Mouse (Mus musculus): ENCODE data around the gene Surf4. TPM values are rescaled to one million over a fixed set of nuclear protein-coding genes. Genes with fewer than 3 reads are reported as not detected.

Gene Surf4
- polyA plus RNA-seq, 1 experiment from 2014 or later = 195 TPM

DNA sequence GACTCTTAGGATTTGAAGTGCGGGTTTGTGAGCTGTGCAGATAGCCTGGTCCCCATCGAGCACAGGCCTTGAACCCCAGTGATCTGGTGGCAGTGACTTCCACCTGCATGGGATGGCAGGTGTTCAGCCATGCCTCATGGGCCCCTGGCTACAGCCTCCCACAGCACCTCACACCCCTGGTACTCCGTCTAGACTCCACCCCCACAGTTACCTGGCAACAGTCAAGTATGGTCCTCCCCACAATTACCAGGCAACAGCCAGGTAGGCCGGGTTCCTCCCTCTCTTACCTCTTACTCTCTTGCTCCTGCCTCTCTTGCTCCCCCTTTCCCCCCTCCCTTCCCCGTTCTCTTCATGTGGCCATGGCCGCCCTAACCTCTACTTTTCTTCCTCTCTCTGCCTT lies 63.1 kb downstream of the Surf4 start:
- ATAC-seq (ENCODE audit: insufficient read depth) (no peak), DNase-seq (no peak)
- H3K9ac ChIP-seq = no peak overlapping the region
- H3K36me3 ChIP-seq (ENCODE audit: insufficient read depth) = no peaks in the 10 kb centered on the region
- H3K4me1 ChIP-seq (ENCODE audit: insufficient read depth) = no peaks in the 10 kb centered on the region
- no peak overlapping the region for H3K4me2 ChIP-seq
- H3K27me3 ChIP-seq (ENCODE audit: insufficient read depth, low read length) = no peaks in the 10 kb centered on the region
- H3K4me3 ChIP-seq (ENCODE audit: low read depth, low read length) = no peak overlapping the region
- H3K9me3 ChIP-seq (ENCODE audit: low read depth, low read length) = no peaks in the 10 kb centered on the region
- WGBS = 55% methylated on average over 6 of the region's 6 CpGs
- no peak overlapping the region for H3K27ac ChIP-seq (ENCODE audit: low read depth)
- TF ChIP-seq CTCF (IDR thresholded peaks at IDR 0.05; ENCODE audit: low read depth) = no peak

Other genes starting within 250 kb of the Surf4 start
- gene Abo, start 68.9 kb downstream of the Surf4 start, polyA plus RNA-seq (2014; fragmentation: Nextera tagmentation; extraction: Ambion mirVana) = not detected in 2 replicates
- gene Surf6, start 31.0 kb downstream of the Surf4 start, polyA plus RNA-seq (2014; fragmentation: Nextera tagmentation; extraction: Ambion mirVana) = 12.5 and 15.5 TPM in 2 replicates
- 33.2 and 34.6 TPM in 2 replicates for gene Med22, start 23.3 kb downstream of the Surf4 start, polyA plus RNA-seq (2014; fragmentation: Nextera tagmentation; extraction: Ambion mirVana)
- gene Rpl7a, start 23.2 kb downstream of the Surf4 start, polyA plus RNA-seq (2014; fragmentation: Nextera tagmentation; extraction: Ambion mirVana) = 775 and 784 TPM in 2 replicates
- gene Surf2, start 17.6 kb downstream of the Surf4 start, polyA plus RNA-seq (2014; fragmentation: Nextera tagmentation; extraction: Ambion mirVana) = 33.2 and 35.5 TPM in 2 replicates
- 41.5 and 43.6 TPM in 2 replicates for gene Surf1, start 17.4 kb downstream of the Surf4 start, polyA plus RNA-seq (2014; fragmentation: Nextera tagmentation; extraction: Ambion mirVana)
- not detected in 2 replicates for gene Stkld1, start 119 bp upstream of the Surf4 start, polyA plus RNA-seq (2014; fragmentation: Nextera tagmentation; extraction: Ambion mirVana)
- gene Rexo4, start 30.5 kb upstream of the Surf4 start, polyA plus RNA-seq (2014; fragmentation: Nextera tagmentation; extraction: Ambion mirVana) = 44.9 and 48.3 TPM in 2 replicates
- 0.07 and 0.08 TPM in 2 replicates for gene Adamts13, start 39.5 kb upstream of the Surf4 start, polyA plus RNA-seq (2014; fragmentation: Nextera tagmentation; extraction: Ambion mirVana)
- gene Cacfd1, start 76.0 kb upstream of the Surf4 start, polyA plus RNA-seq (2014; fragmentation: Nextera tagmentation; extraction: Ambion mirVana) = 48.4 and 58.8 TPM in 2 replicates
- 0.28 and 0.35 TPM in 2 replicates for gene Slc2a6, start 94.1 kb upstream of the Surf4 start, polyA plus RNA-seq (2014; fragmentation: Nextera tagmentation; extraction: Ambion mirVana)
- gene Mymk, start 138.3 kb upstream of the Surf4 start, polyA plus RNA-seq (2014; fragmentation: Nextera tagmentation; extraction: Ambion mirVana) = 0.17 and 0.18 TPM in 2 replicates
- gene Adamtsl2, start 145.5 kb upstream of the Surf4 start, polyA plus RNA-seq (2014; fragmentation: Nextera tagmentation; extraction: Ambion mirVana) = 19.2 and 21.0 TPM in 2 replicates
- 0.61 and 0.70 TPM in 2 replicates for gene Fam163b, start 208.6 kb upstream of the Surf4 start, polyA plus RNA-seq (2014; fragmentation: Nextera tagmentation; extraction: Ambion mirVana)
- 0.20 and 0.75 TPM in 2 replicates for gene Dbh, start 231.3 kb upstream of the Surf4 start, polyA plus RNA-seq (2014; fragmentation: Nextera tagmentation; extraction: Ambion mirVana)

Measured in lung, embryonic 14.5 days (tissue).